Mouse (Mus musculus): Measurements from ENCODE around the gene Btd.

GRCm38 (mm10) chr14:31684343-31685040, 43.7 kb downstream of the Btd start:
- TF ChIP-seq POLR2A (IDR thresholded peaks at IDR 0.05; ENCODE audit: insufficient read depth, low read depth, low read length) (no peak), EP300 (IDR thresholded peaks at IDR 0.05; ENCODE audit: insufficient read depth, low read depth, low read length) (no peak)

Measured in heart, adult 2 months (tissue).